Mouse (Mus musculus): ENCODE data around the gene Tfip11. TPM values are rescaled to one million over a fixed set of nuclear protein-coding genes. Genes with fewer than 3 reads are reported as not detected.

Gene Tfip11
- polyA plus RNA-seq, 1 experiment from 2014 or later: 37.8 TPM

- no peak for ATAC-seq (ENCODE audit: low FRiP score, low TSS enrichment)
- H3K9ac ChIP-seq (replicated peaks; ENCODE audit: low read length): no peak overlapping the region
- 95% methylated on average over 15 of the region's 15 CpGs for WGBS
- no peaks in the 10 kb centered on the region for H3K27me3 ChIP-seq (ENCODE audit: insufficient read depth, low read length)
- H3K36me3 ChIP-seq (ENCODE audit: insufficient read depth, low read length): peaks cover 40% of the 10 kb centered on the region
- no peaks in the 10 kb centered on the region for H3K9me3 ChIP-seq (ENCODE audit: low read length)
- H3K4me2 ChIP-seq (replicated peaks; ENCODE audit: low read depth, low read length): no peak overlapping the region
- H3K4me3 ChIP-seq (ENCODE audit: low read length): no peak overlapping the region
- H3K27ac ChIP-seq (ENCODE audit: low read length): no peak overlapping the region
- peaks cover 23% of the 10 kb centered on the region for H3K4me1 ChIP-seq (ENCODE audit: insufficient read depth, low read length)
These were observed 1.7 kb downstream of the Tfip11 start for GRCm38 (mm10) chr5:112327854-112328253.

GRCm38 (mm10) chr5:112329805-112330564, 3.8 kb downstream of the Tfip11 start:
- Histone ChIP-seq H3K27ac (ENCODE audit: low read length) (no peak overlapping the region), H3K36me3 (ENCODE audit: insufficient read depth, low read length) (peaks cover 62% of the 10 kb centered on the region), H3K9ac (replicated peaks; ENCODE audit: low read length) (no peak overlapping the region), H3K4me2 (replicated peaks; ENCODE audit: low read depth, low read length) (no peak overlapping the region), H3K4me3 (ENCODE audit: low read length) (no peak overlapping the region), H3K27me3 (ENCODE audit: insufficient read depth, low read length) (no peaks in the 10 kb centered on the region), H3K4me1 (ENCODE audit: insufficient read depth, low read length) (peaks cover 17% of the 10 kb centered on the region), H3K9me3 (ENCODE audit: low read length) (no peaks in the 10 kb centered on the region)
- 93% methylated on average over 14 of the region's 14 CpGs for WGBS
- no peak for ATAC-seq (ENCODE audit: low FRiP score, low TSS enrichment)

DNA sequence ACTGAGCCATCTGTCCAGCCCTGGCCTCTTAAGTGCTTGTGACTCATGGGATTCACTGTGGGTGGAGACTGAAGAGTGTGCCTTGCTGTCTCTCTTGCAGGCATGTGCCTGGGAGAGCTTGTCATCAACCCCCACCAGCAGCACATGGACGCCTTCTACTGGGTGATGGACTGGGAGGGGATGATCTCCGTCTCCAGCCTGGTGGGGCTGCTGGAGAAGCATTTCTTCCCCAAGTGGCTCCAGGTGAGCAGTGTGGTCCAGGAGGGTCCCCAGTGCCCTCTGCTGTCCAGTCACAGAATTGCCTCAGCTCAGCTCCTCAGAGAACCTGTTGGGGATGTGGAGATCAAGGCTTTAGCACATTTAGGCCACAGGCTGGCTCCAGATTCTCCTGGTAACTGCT, 9.3 kb downstream of the Tfip11 start:
- no peak for ATAC-seq (ENCODE audit: low FRiP score, low TSS enrichment)
- Histone ChIP-seq H3K27me3 (ENCODE audit: insufficient read depth, low read length) (no peaks in the 10 kb centered on the region), H3K9me3 (ENCODE audit: low read length) (no peaks in the 10 kb centered on the region), H3K36me3 (ENCODE audit: insufficient read depth, low read length) (peaks cover 86% of the 10 kb centered on the region), H3K9ac (replicated peaks; ENCODE audit: low read length) (no peak overlapping the region), H3K27ac (ENCODE audit: low read length) (no peak overlapping the region), H3K4me1 (ENCODE audit: insufficient read depth, low read length) (no peaks in the 10 kb centered on the region), H3K4me2 (replicated peaks; ENCODE audit: low read depth, low read length) (no peak overlapping the region), H3K4me3 (ENCODE audit: low read length) (no peak overlapping the region)
- 22% methylated on average over 2 of the region's 2 CpGs for WGBS

GRCm38 (mm10) chr5:112337004-112337403, 10.8 kb downstream of the Tfip11 start:
- Histone ChIP-seq H3K9me3 (ENCODE audit: low read length) (no peaks in the 10 kb centered on the region), H3K27ac (ENCODE audit: low read length) (no peak overlapping the region), H3K4me2 (replicated peaks; ENCODE audit: low read depth, low read length) (no peak overlapping the region), H3K27me3 (ENCODE audit: insufficient read depth, low read length) (no peaks in the 10 kb centered on the region), H3K36me3 (ENCODE audit: insufficient read depth, low read length) (peaks cover 73% of the 10 kb centered on the region), H3K4me1 (ENCODE audit: insufficient read depth, low read length) (peaks cover 5% of the 10 kb centered on the region), H3K9ac (replicated peaks; ENCODE audit: low read length) (no peak overlapping the region), H3K4me3 (ENCODE audit: low read length) (no peak overlapping the region)
- no peak for ATAC-seq (ENCODE audit: low FRiP score, low TSS enrichment)
- whole genome bisulfite sequencing: 95% methylated on average over 22 of the region's 22 CpGs

DNA sequence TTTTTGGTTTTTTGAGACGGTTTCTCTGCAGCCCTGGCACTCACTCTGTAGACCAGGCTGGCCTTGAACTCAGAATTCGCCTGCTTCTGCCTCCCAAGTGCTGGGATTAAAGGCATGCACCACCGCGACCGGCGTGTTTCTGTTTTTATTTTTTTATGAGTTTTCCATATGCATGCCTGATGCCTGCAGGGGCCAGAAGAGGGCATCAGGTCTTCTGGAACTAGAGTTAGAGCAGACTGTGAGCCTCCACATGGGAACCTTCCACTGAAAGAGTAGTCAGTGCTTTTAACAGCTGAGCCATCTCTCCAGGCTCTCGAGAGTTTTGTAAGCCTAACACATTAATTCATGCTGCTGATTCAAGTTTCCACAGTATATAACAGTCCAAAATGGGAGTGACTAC, 13.1 kb downstream of the Tfip11 start:
- ATAC-seq (ENCODE audit: low FRiP score, low TSS enrichment): no peak
- Histone ChIP-seq H3K4me3 (ENCODE audit: low read length) (no peak overlapping the region), H3K9ac (replicated peaks; ENCODE audit: low read length) (no peak overlapping the region), H3K4me2 (replicated peaks; ENCODE audit: low read depth, low read length) (no peak overlapping the region), H3K36me3 (ENCODE audit: insufficient read depth, low read length) (peaks cover 51% of the 10 kb centered on the region), H3K4me1 (ENCODE audit: insufficient read depth, low read length) (peaks cover 19% of the 10 kb centered on the region), H3K27ac (ENCODE audit: low read length) (no peak overlapping the region), H3K9me3 (ENCODE audit: low read length) (no peaks in the 10 kb centered on the region), H3K27me3 (ENCODE audit: insufficient read depth, low read length) (no peaks in the 10 kb centered on the region)
- WGBS: 63% methylated on average over 7 of the region's 7 CpGs

DNA sequence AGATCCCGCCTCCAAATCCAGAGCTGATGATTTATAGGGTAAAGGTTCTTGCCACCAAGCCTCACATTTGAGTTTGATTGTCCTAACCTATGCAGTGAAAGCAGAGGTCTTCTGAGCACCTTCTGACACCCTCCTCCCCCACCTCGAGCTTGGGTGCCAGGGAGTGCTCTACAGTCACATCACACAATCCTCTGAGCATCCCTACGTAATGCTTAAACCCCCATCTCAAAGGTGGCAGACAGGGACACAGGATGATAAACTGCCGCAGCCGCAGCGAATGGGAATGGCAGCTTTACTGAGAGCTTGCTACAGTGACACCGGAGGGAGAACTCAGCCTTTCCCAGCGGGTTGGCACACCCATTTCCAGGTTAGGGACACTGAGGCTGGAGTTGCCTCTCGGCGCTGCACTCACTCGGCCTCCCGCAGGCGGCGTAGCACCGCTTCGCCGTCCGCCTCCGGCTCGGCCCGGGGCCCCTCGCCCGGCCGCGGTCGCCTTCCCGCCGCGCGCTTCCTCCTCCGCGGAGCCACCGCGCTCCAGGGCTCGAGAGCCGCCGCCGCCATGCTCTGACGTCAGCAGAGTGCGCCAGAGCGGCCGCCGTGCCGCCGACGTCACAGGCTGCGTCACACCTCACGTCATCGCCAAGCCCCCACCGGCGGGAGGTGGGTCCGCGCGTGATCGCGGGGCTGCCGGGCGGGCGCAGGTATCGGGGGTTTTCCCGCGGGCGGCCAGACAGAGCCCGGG, 16.5 kb downstream of the Tfip11 start, which contains the start of the genes Srrd and Hps4:
TSS of gene Srrd (minus strand) at position 578 of the 742 bp plus-strand sequence.
TSS of gene Hps4 (plus strand) at position 621 of the 742 bp plus-strand sequence.
- Histone ChIP-seq H3K9ac (replicated peaks; ENCODE audit: low read length) (peak within 1 kb of the TSS; percentile 91), H3K27me3 (ENCODE audit: insufficient read depth, low read length) (no peaks in the 10 kb centered on the region), H3K9me3 (ENCODE audit: low read length) (no peaks in the 10 kb centered on the region), H3K4me3 (ENCODE audit: low read length) (peak within 1 kb of the TSS; percentile 90), H3K27ac (ENCODE audit: low read length) (0 out of 2 replicates have a peak within 1 kb of the TSS, but pooled peaks have one; percentile 10), H3K36me3 (ENCODE audit: insufficient read depth, low read length) (peaks cover 17% of the 10 kb centered on the region), H3K4me2 (replicated peaks; ENCODE audit: low read depth, low read length) (peak within 1 kb of the TSS; percentile 82), H3K4me1 (ENCODE audit: insufficient read depth, low read length) (peaks cover 22% of the 10 kb centered on the region)
- peak; percentile 40; the same call in 1 of the 2 replicates for ATAC-seq (ENCODE audit: low FRiP score, low TSS enrichment)
- WGBS: 1% methylated on average over 61 of the region's 64 CpGs

- H3K27ac ChIP-seq (ENCODE audit: low read length): 0 out of 2 replicates have a peak overlapping the region, but pooled peaks have one; percentile 10
- H3K4me1 ChIP-seq (ENCODE audit: insufficient read depth, low read length): peaks cover 22% of the 10 kb centered on the region
- H3K27me3 ChIP-seq (ENCODE audit: insufficient read depth, low read length): no peaks in the 10 kb centered on the region
- peak overlapping the region; percentile 90 for H3K4me3 ChIP-seq (ENCODE audit: low read length)
- peak; percentile 72 for ATAC-seq (ENCODE audit: low FRiP score, low TSS enrichment)
- H3K9ac ChIP-seq (replicated peaks; ENCODE audit: low read length): peak overlapping the region; percentile 91
- no peaks in the 10 kb centered on the region for H3K9me3 ChIP-seq (ENCODE audit: low read length)
- WGBS: 0% methylated on average over 24 of the region's 24 CpGs
- H3K4me2 ChIP-seq (replicated peaks; ENCODE audit: low read depth, low read length): peak overlapping the region; percentile 82
- peaks cover 11% of the 10 kb centered on the region for H3K36me3 ChIP-seq (ENCODE audit: insufficient read depth, low read length)
These were observed 17.0 kb downstream of the Tfip11 start for GRCm38 (mm10) chr5:112343205-112343595.

GRCm38 (mm10) chr5:112344092-112344960, 18.2 kb downstream of the Tfip11 start:
- ATAC-seq (ENCODE audit: low FRiP score, low TSS enrichment): no peak
- H3K27ac ChIP-seq (ENCODE audit: low read length): no peak overlapping the region
- H3K27me3 ChIP-seq (ENCODE audit: insufficient read depth, low read length): no peaks in the 10 kb centered on the region
- H3K4me2 ChIP-seq (replicated peaks; ENCODE audit: low read depth, low read length): no peak overlapping the region
- no peak overlapping the region for H3K4me3 ChIP-seq (ENCODE audit: low read length)
- no peak overlapping the region; the same call in 1 of the 2 replicates for H3K9ac ChIP-seq (replicated peaks; ENCODE audit: low read length)
- H3K36me3 ChIP-seq (ENCODE audit: insufficient read depth, low read length): peaks cover 7% of the 10 kb centered on the region
- H3K4me1 ChIP-seq (ENCODE audit: insufficient read depth, low read length): peaks cover 22% of the 10 kb centered on the region
- H3K9me3 ChIP-seq (ENCODE audit: low read length): no peaks in the 10 kb centered on the region
- WGBS: 79% methylated on average over 6 of the region's 6 CpGs

GRCm38 (mm10) chr5:112346211-112346965, 20.2 kb downstream of the Tfip11 start:
- peaks cover 20% of the 10 kb centered on the region for H3K36me3 ChIP-seq (ENCODE audit: insufficient read depth, low read length)
- peaks cover 22% of the 10 kb centered on the region for H3K4me1 ChIP-seq (ENCODE audit: insufficient read depth, low read length)
- H3K4me2 ChIP-seq (replicated peaks; ENCODE audit: low read depth, low read length): no peak overlapping the region
- WGBS: 87% methylated on average over 16 of the region's 16 CpGs
- ATAC-seq (ENCODE audit: low FRiP score, low TSS enrichment): no peak
- no peak overlapping the region for H3K27ac ChIP-seq (ENCODE audit: low read length)
- no peak overlapping the region for H3K4me3 ChIP-seq (ENCODE audit: low read length)
- no peaks in the 10 kb centered on the region for H3K27me3 ChIP-seq (ENCODE audit: insufficient read depth, low read length)
- no peak overlapping the region for H3K9ac ChIP-seq (replicated peaks; ENCODE audit: low read length)
- no peaks in the 10 kb centered on the region for H3K9me3 ChIP-seq (ENCODE audit: low read length)

Measured in kidney, embryonic 16.5 days (tissue).